Comparison of ENCODE assay signal across 8 mouse cellular contexts in the genomic region with DNA sequence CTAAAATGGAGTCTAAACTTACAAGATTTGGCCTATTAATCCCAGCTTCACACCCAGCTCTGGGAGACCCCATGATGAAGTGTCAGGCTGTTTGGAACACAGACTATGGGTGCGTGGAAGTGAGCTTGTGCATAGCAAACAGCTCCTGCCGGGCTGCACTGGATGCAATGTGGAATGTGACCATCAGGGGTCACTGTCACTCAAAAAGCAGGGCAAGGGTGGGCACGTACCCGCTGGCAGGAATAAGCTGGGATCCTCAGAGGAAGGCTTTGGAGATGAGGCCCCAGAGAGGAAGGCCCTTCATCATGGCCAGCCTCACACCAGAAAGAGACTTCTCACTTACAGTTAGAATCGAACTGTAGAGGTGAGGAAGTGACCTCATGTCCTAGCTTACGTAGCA. TPM values are rescaled to one million over a fixed set of nuclear protein-coding genes. Genes with fewer than 3 reads are reported as not detected.
DNase-seq lines count a peak whose midpoint lies in the region; ATAC-seq and TF ChIP-seq lines count a peak whose summit lies in the region.

No protein-coding gene starts in this region.

- H3K9ac ChIP-seq in heart, postnatal 0 days (replicated peaks; ENCODE audit: low read depth, low read length), result no peak overlapping the region
- no peak overlapping the region for H3K9ac ChIP-seq in forebrain, embryonic 14.5 days (ENCODE audit: low read length)
- H3K9ac ChIP-seq in midbrain, embryonic 11.5 days (ENCODE audit: low read length), result no peak overlapping the region

- H3K4me2 ChIP-seq in heart, postnatal 0 days (ENCODE audit: low read depth, low read length), result no peak overlapping the region
- H3K4me2 ChIP-seq in forebrain, embryonic 14.5 days (ENCODE audit: low read length), result no peak overlapping the region
- no peak overlapping the region for H3K4me2 ChIP-seq in midbrain, embryonic 11.5 days

- no peaks in the 10 kb centered on the region; the same call in 1 of the 2 replicates for H3K9me3 ChIP-seq in heart, postnatal 0 days (replicated peaks; ENCODE audit: control insufficient read depth, low read length)
- H3K9me3 ChIP-seq in heart, embryonic 10.5 days, result no peaks in the 10 kb centered on the region
- H3K9me3 ChIP-seq in forebrain, embryonic 14.5 days (replicated peaks; ENCODE audit: control insufficient read depth, low read length), result no peaks in the 10 kb centered on the region
- no peaks in the 10 kb centered on the region for H3K9me3 ChIP-seq in midbrain, embryonic 11.5 days (ENCODE audit: control insufficient read depth, low read length)

- WGBS in heart, postnatal 0 days, result 21% methylated on average over 6 of the region's 6 CpGs
- 20% methylated on average over 6 of the region's 6 CpGs for WGBS in heart, embryonic 10.5 days
- WGBS in forebrain, embryonic 14.5 days, result 31% methylated on average over 6 of the region's 6 CpGs
- WGBS in midbrain, embryonic 11.5 days, result 31% methylated on average over 6 of the region's 6 CpGs

- no peak for DNase-seq in heart, postnatal 0 days (ENCODE audit: low spot score)
- no peak for DNase-seq in heart, embryonic 10.5 days (ENCODE audit: low spot score)
- DNase-seq in CD4-positive helper T cell, adult 2 months (ENCODE audit: low read depth, low spot score), result peak; percentile 28
- DNase-seq in brain, embryonic 14.5 days (ENCODE audit: low read depth), result peak; percentile 81
- DNase-seq in forebrain, embryonic 14.5 days (ENCODE audit: low spot score), result peak; percentile 72
- DNase-seq in layer of hippocampus, postnatal 36 days, result peak; percentile 27 to 42
- peak; percentile 93 for DNase-seq in midbrain, embryonic 11.5 days (ENCODE audit: low spot score, missing footprints)
- peak; percentile 80 for DNase-seq in testis, postnatal 10 days (ENCODE audit: low spot score)

- TF ChIP-seq POLR2A in brain, embryonic 14.5 days (IDR thresholded peaks at IDR 0.05; ENCODE audit: borderline replicate concordance, extremely low read depth, insufficient read depth, insufficient read length, poor library complexity, severe bottlenecking), result no peak

- H3K4me1 ChIP-seq in heart, postnatal 0 days (ENCODE audit: control insufficient read depth, insufficient read depth), result no peaks in the 10 kb centered on the region
- peaks cover 11% of the 10 kb centered on the region for H3K4me1 ChIP-seq in heart, embryonic 10.5 days
- no peaks in the 10 kb centered on the region for H3K4me1 ChIP-seq in forebrain, embryonic 14.5 days (ENCODE audit: control insufficient read depth, insufficient read depth, low read length)
- 0 out of 2 replicates have a peak, but pooled peaks cover 6% of the 10 kb centered on the region for H3K4me1 ChIP-seq in midbrain, embryonic 11.5 days (ENCODE audit: control insufficient read depth, insufficient read depth, low read length)

- ATAC-seq in heart, postnatal 0 days (ENCODE audit: insufficient read depth, low read depth), result peak; percentile 36; the same call in 1 of the 2 replicates
- peak; percentile 69 for ATAC-seq in forebrain, embryonic 14.5 days
- ATAC-seq in midbrain, embryonic 11.5 days (ENCODE audit: low FRiP score), result peak; percentile 53

- TF ChIP-seq CTCF in heart, postnatal 0 days (IDR thresholded peaks at IDR 0.05; ENCODE audit: low read depth), result peak; percentile 69
- peak; percentile 81 for TF ChIP-seq CTCF in brain, embryonic 14.5 days (IDR thresholded peaks at IDR 0.05; ENCODE audit: borderline replicate concordance, extremely low read depth, insufficient read depth, insufficient read length)

- no peak overlapping the region for H3K4me3 ChIP-seq in heart, postnatal 0 days (ENCODE audit: low read depth, low read length)
- H3K4me3 ChIP-seq in heart, embryonic 10.5 days, result no peak overlapping the region
- H3K4me3 ChIP-seq in forebrain, embryonic 14.5 days (ENCODE audit: low read depth, low read length), result no peak overlapping the region
- no peak overlapping the region for H3K4me3 ChIP-seq in midbrain, embryonic 11.5 days (ENCODE audit: low read depth, low read length)

- H3K36me3 ChIP-seq in heart, postnatal 0 days (replicated peaks; ENCODE audit: control insufficient read depth, insufficient read depth, low read length), result no peaks in the 10 kb centered on the region
- no peaks in the 10 kb centered on the region for H3K36me3 ChIP-seq in heart, embryonic 10.5 days
- no peaks in the 10 kb centered on the region for H3K36me3 ChIP-seq in forebrain, embryonic 14.5 days (ENCODE audit: control insufficient read depth, insufficient read depth, low read length)
- no peaks in the 10 kb centered on the region for H3K36me3 ChIP-seq in midbrain, embryonic 11.5 days (ENCODE audit: control insufficient read depth, insufficient read depth, low read length)

- TF ChIP-seq EP300 in heart, postnatal 0 days (IDR thresholded peaks at IDR 0.05; ENCODE audit: low read depth), result no peak

- H3K27ac ChIP-seq in heart, postnatal 0 days (ENCODE audit: low read depth), result no peak overlapping the region
- no peak overlapping the region for H3K27ac ChIP-seq in heart, embryonic 10.5 days
- H3K27ac ChIP-seq in forebrain, embryonic 14.5 days (ENCODE audit: low read depth, low read length), result no peak overlapping the region
- H3K27ac ChIP-seq in midbrain, embryonic 11.5 days (ENCODE audit: low read depth, low read length), result no peak overlapping the region

- H3K27me3 ChIP-seq in heart, postnatal 0 days (ENCODE audit: control insufficient read depth, insufficient read depth, low read length), result 0 out of 2 replicates have a peak, but pooled peaks cover 7% of the 10 kb centered on the region
- H3K27me3 ChIP-seq in heart, embryonic 10.5 days (ENCODE audit: insufficient read depth, poor library complexity, severe bottlenecking), result peaks cover 6% of the 10 kb centered on the region; the same call in 1 of the 2 replicates
- no peaks in the 10 kb centered on the region for H3K27me3 ChIP-seq in forebrain, embryonic 14.5 days (replicated peaks; ENCODE audit: control insufficient read depth, insufficient read depth, low read length)
- no peaks in the 10 kb centered on the region for H3K27me3 ChIP-seq in midbrain, embryonic 11.5 days (ENCODE audit: control insufficient read depth, insufficient read depth, low read length)

RNA-seq across cellular contexts. Expression of gene Slc52a3, which starts 23.9 kb away (rescaled TPM):
- total RNA-seq in heart, postnatal 0 days (2014; rRNA removed; ENCODE audit: low replicate concordance), result 6.6 TPM in 1 of 2 replicates, not detected in the other
- 0.44 and 0.68 TPM in 2 replicates for polyA plus RNA-seq in heart, postnatal 0 days (2015; fragmentation: Nextera tagmentation; extraction: Ambion mirVana)
- 1.2 and 1.3 TPM in 2 replicates for polyA plus RNA-seq in heart, embryonic 10.5 days (2016; fragmentation: Nextera tagmentation; extraction: Ambion mirVana)
- polyA plus RNA-seq in brain, embryonic 14.5 days (2012; rRNA removed), result 0.95 and 1.4 TPM in 2 replicates
- polyA plus RNA-seq in forebrain, embryonic 14.5 days (2014; fragmentation: Nextera tagmentation; extraction: Ambion mirVana), result 0.72 and 1.1 TPM in 2 replicates
- total RNA-seq in layer of hippocampus, postnatal 36 days (2021), result 1 to 10 TPM; 2.8 to 3.0 TPM
- 0.64 and 0.88 TPM in 2 replicates for polyA plus RNA-seq in midbrain, embryonic 11.5 days (2014; fragmentation: Nextera tagmentation; extraction: Ambion mirVana)

RNA-seq across cellular contexts. Expression of gene Fam110a, which starts 40.2 kb away (rescaled TPM):
- 3.0 and 11.7 TPM in 2 replicates for total RNA-seq in heart, postnatal 0 days (2014; rRNA removed; ENCODE audit: low replicate concordance)
- 5.7 and 6.2 TPM in 2 replicates for polyA plus RNA-seq in heart, postnatal 0 days (2015; fragmentation: Nextera tagmentation; extraction: Ambion mirVana)
- 11.4 and 16.3 TPM in 2 replicates for polyA plus RNA-seq in heart, embryonic 10.5 days (2016; fragmentation: Nextera tagmentation; extraction: Ambion mirVana)
- polyA plus RNA-seq in brain, embryonic 14.5 days (2012; rRNA removed), result 40.1 and 41.2 TPM in 2 replicates
- polyA plus RNA-seq in forebrain, embryonic 14.5 days (2014; fragmentation: Nextera tagmentation; extraction: Ambion mirVana), result 64.5 and 68.8 TPM in 2 replicates
- 1 to 10 TPM; 7.2 to 7.4 TPM for total RNA-seq in layer of hippocampus, postnatal 36 days (2021)
- polyA plus RNA-seq in midbrain, embryonic 11.5 days (2014; fragmentation: Nextera tagmentation; extraction: Ambion mirVana), result 85.9 and 96.4 TPM in 2 replicates

Comparison
In these comparisons a context has a peak if more than half of its experiments do, and no peak if none do; other contexts are left out.
1. DNase-seq: peak in CD4-positive helper T cell, adult 2 months (single experiment), brain, embryonic 14.5 days (single experiment), forebrain, embryonic 14.5 days (single experiment), layer of hippocampus, postnatal 36 days (2 of 2), midbrain, embryonic 11.5 days (single experiment) and testis, postnatal 10 days (single experiment); none in heart, postnatal 0 days (single experiment) and heart, embryonic 10.5 days (single experiment).
2. Peak in every context shown above with its lines, with median percentiles within 50 percentile points of each other: ATAC-seq.